Mouse (Mus musculus) intestine, embryonic 14.5 days (tissue): ENCODE data around the gene Hsd17b12. TPM values are rescaled to one million over a fixed set of nuclear protein-coding genes. Genes with fewer than 3 reads are reported as not detected.

Experiments used
- ATAC-seq: fragments of 200-750 bp; cut with Nextera tagmentation; replicated peaks from 2 replicates; pipeline ENCODE4 v1.8.0; 2017; ENCODE audit warnings: low read depth, moderate number of reproducible peaks, moderate TSS enrichment, moderate library complexity; ENCODE audit not compliant: low FRiP score, low TSS enrichment
- DNase-seq: peaks from one replicate; pipeline ENCODE4 v3.0.0-alpha.2; 2018; ENCODE audit warnings: low spot score
- H3K27ac ChIP-seq: fragments of 300-500 bp; sonication (generic); 2 replicates; pipeline ENCODE4 v1.5.1; 2014; ENCODE audit warnings: low read depth, mild to moderate bottlenecking, control low read depth
- H3K27me3 ChIP-seq: fragments of 300-500 bp; sonication (generic); replicated peaks from 2 replicates; pipeline ENCODE4 v1.6.1; 2014; ENCODE audit warnings: low read length, control low read depth; ENCODE audit not compliant: control insufficient read depth, insufficient read depth
- H3K36me3 ChIP-seq: fragments of 300-500 bp; sonication (generic); 2 replicates; pipeline ENCODE4 v1.6.1; 2014; ENCODE audit warnings: low read length, control low read depth; ENCODE audit not compliant: control insufficient read depth, insufficient read depth
- H3K4me1 ChIP-seq: fragments of 300-500 bp; sonication (generic); replicated peaks from 2 replicates; pipeline ENCODE4 v1.6.1; 2014; ENCODE audit warnings: low read length, control low read depth, mixed read lengths; ENCODE audit not compliant: control insufficient read depth, insufficient read depth
- H3K4me2 ChIP-seq: fragments of 300-500 bp; sonication (generic); 2 replicates; pipeline ENCODE4 v1.6.1; 2014; ENCODE audit warnings: low read length
- H3K4me3 ChIP-seq: fragments of 300-500 bp; sonication (generic); 2 replicates; pipeline ENCODE4 v1.5.1; 2014; ENCODE audit warnings: low read depth, low read length, control low read depth, mixed read lengths
- H3K9ac ChIP-seq: fragments of 300-500 bp; sonication (generic); 2 replicates; pipeline ENCODE4 v1.6.1; 2014; ENCODE audit warnings: mild to moderate bottlenecking, low read length
- H3K9me3 ChIP-seq: fragments of 300-500 bp; sonication (generic); 2 replicates; pipeline ENCODE4 v1.6.1; 2016; ENCODE audit warnings: low read length, control low read depth; ENCODE audit not compliant: control insufficient read depth
- WGBS: fragments of 180-500 bp; shearing (Covaris S2); extraction: QIAGEN DNeasy Blood & Tissue Kit; methylation state at CpG from one replicate; pipeline ENCODE4 v1.1.7; 2014; 5-methylcytosine and 5-hydroxymethylcytosine counted together
- polyA plus RNA-seq: library from polyadenylated mRNA; unstranded; fragments of >200 nt; fragmentation: Nextera tagmentation; extraction: Ambion mirVana; gene quantifications from 2 replicates; pipeline ENCODE4 v1.2.1, GENCODE M21; 2014

Hsd17b12 gene
- polyA plus RNA-seq, 1 experiment from 2014 or later = 141 TPM

GRCm38 (mm10) chr2:94136837-94137236, 20.9 kb downstream of the Hsd17b12 start:
- H3K4me3 ChIP-seq = no peak overlapping the region
- no peaks in the 10 kb centered on the region for H3K4me1 ChIP-seq
- no peak overlapping the region for H3K27ac ChIP-seq
- WGBS = 90% methylated on average over 3 of the region's 3 CpGs
- ATAC-seq (no peak), DNase-seq (no peak)
- H3K27me3 ChIP-seq = no peaks in the 10 kb centered on the region
- no peak overlapping the region for H3K9ac ChIP-seq
- H3K4me2 ChIP-seq = no peak overlapping the region
- no peaks in the 10 kb centered on the region for H3K36me3 ChIP-seq
- no peaks in the 10 kb centered on the region for H3K9me3 ChIP-seq

- Histone ChIP-seq H3K4me3 (no peak overlapping the region), H3K9ac (no peak overlapping the region), H3K27ac (no peak overlapping the region)
Measured at GRCm38 (mm10) chr2:94128496-94128895, 29.3 kb downstream of the Hsd17b12 start.

DNA sequence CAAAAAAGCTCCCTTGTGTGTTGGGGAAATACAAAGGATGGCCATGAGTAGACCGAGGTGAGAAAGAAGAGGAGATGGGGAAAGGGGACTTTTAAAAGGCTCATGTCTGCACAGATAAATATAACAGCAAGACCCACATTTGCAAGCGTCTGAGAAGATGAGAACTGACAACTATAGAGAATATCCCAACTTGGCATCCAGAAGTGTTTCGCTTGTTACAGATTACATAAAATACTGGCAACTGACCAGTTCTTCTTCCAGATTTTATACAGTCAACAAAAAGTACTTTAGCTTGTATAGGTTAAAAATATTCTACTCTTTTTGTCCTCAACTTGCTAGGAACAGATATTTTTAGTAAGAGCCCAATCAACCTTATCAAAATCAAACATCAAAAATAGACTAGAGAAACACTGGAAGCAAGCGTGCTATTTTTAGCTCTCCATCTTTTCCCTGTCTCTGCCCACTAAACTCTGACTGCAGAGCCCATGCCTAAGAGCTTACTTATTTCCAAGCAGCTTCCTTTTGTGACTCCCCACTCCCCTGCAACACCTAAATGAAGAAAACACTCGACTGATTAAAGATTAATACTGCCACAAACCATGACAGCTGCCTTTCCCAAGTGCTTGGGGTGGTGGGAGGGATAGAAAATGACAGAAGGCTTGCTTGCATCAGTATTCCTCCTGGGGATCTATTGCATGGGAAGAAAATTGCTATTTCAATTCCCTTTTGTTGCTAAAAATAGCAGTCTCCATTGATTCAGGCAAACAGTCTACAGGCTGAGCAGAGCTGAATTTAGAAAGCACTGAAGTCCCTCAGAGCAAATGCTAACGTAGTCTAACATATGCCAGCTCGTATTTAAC, 35.4 kb downstream of the Hsd17b12 start:
- DNase-seq (no peak), ATAC-seq (no peak)
- Histone ChIP-seq H3K4me2 (0 out of 2 replicates have a peak overlapping the region, but pooled peaks have one; percentile 18), H3K27me3 (no peaks in the 10 kb centered on the region), H3K36me3 (no peaks in the 10 kb centered on the region), H3K9ac (no peak overlapping the region), H3K4me3 (no peak overlapping the region), H3K4me1 (peaks cover 15% of the 10 kb centered on the region; the same call in 1 of the 2 replicates), H3K9me3 (no peaks in the 10 kb centered on the region), H3K27ac (peak overlapping the region; percentile 76)
- 51% methylated on average over 7 of the region's 7 CpGs for WGBS

More at GRCm38 (mm10) chr2:94128496-94128895, 29.3 kb downstream of the Hsd17b12 start:
- ATAC-seq = no peak
- 75% methylated on average over 3 of the region's 3 CpGs for WGBS
- Histone ChIP-seq H3K4me1 (0 out of 2 replicates have a peak, but pooled peaks cover 2% of the 10 kb centered on the region), H3K9me3 (no peaks in the 10 kb centered on the region), H3K36me3 (no peaks in the 10 kb centered on the region), H3K4me2 (no peak overlapping the region), H3K27me3 (no peaks in the 10 kb centered on the region)
- DNase-seq = no peak

DNA sequence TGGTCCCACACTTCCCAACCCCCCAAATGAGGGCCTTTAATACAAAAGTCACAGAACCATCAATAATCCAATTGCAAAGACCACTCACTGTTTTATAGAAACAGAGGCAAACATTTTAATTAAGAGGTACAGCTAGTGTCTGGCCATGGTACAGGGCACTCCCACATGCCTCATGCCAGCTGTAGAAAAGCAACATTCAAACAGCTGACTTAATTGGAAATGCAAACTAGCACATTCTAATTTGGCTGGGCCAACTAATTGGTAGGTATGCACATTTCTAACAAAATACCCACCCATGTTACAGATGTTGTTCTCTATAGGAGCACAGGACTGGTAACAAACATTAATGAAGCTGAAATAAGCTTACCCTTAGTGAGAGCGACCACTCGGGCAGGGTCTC, 54.0 kb downstream of the Hsd17b12 start:
- Histone ChIP-seq H3K4me2 (no peak overlapping the region), H3K27me3 (no peaks in the 10 kb centered on the region)
- WGBS = 98% methylated on average over 2 of the region's 2 CpGs

DNA sequence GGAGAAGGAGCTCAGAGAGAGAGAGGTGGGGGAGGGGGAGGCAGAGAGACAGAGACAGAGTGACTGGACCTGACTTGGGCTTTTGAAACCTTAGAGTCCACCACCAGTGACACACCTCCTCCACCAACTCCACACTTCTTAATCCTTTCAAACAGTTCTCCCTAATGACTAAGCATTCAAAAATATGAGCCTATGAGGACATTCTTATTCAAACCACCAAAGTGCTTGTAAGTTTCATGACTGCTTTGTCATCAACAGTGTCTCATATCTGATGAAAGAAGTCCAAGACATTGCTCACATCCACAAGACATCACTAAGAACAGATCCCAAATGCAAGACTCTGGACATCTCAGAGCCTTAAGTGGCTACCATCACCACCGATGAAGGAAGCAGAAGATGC, 67.9 kb downstream of the Hsd17b12 start:
- WGBS = 92% methylated on average over 1 of the region's 1 CpGs
- Histone ChIP-seq H3K4me2 (no peak overlapping the region), H3K36me3 (no peaks in the 10 kb centered on the region), H3K4me3 (no peak overlapping the region), H3K27me3 (no peaks in the 10 kb centered on the region), H3K27ac (no peak overlapping the region), H3K4me1 (no peaks in the 10 kb centered on the region), H3K9ac (no peak overlapping the region), H3K9me3 (no peaks in the 10 kb centered on the region)
- no peak for ATAC-seq
- no peak for DNase-seq

More for the DNA sequence above, 54.0 kb downstream of the Hsd17b12 start:
- DNase-seq (no peak), ATAC-seq (no peak)
- H3K27ac ChIP-seq = no peak overlapping the region
- no peaks in the 10 kb centered on the region for H3K9me3 ChIP-seq
- H3K4me1 ChIP-seq = no peaks in the 10 kb centered on the region
- no peak overlapping the region for H3K9ac ChIP-seq
- no peaks in the 10 kb centered on the region for H3K36me3 ChIP-seq
- H3K4me3 ChIP-seq = no peak overlapping the region

DNA sequence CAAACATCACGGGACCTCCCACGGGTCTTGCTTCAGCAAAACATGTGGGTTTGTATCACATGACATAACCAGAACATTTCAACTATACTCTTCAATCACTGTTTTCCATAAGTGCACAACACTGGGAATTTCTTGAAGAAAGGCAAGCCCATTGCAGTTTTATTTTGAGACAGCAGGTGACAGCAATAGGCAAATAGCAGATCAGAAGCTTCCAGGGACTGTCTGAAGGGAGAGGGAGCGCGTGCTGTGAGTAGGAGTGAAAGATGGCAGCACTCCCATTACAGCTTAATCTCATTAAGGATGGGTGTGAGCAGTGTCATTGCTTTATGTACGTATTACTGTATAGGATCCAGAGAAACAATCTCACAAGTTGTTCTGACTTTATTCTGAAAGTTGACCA, 88.3 kb downstream of the Hsd17b12 start:
- no peak overlapping the region for H3K9ac ChIP-seq
- no peaks in the 10 kb centered on the region for H3K4me1 ChIP-seq
- no peaks in the 10 kb centered on the region for H3K27me3 ChIP-seq
- no peaks in the 10 kb centered on the region for H3K9me3 ChIP-seq
- H3K4me2 ChIP-seq = no peak overlapping the region
- WGBS = 85% methylated on average over 5 of the region's 5 CpGs
- no peak for ATAC-seq
- no peak overlapping the region for H3K27ac ChIP-seq
- H3K4me3 ChIP-seq = no peak overlapping the region
- no peaks in the 10 kb centered on the region for H3K36me3 ChIP-seq
- no peak for DNase-seq

GRCm38 (mm10) chr2:94066540-94067135, 91.1 kb downstream of the Hsd17b12 start:
- H3K9me3 ChIP-seq = no peaks in the 10 kb centered on the region
- DNase-seq (no peak), ATAC-seq (no peak)
- H3K9ac ChIP-seq = no peak overlapping the region
- no peak overlapping the region for H3K4me3 ChIP-seq
- no peak overlapping the region for H3K4me2 ChIP-seq
- no peaks in the 10 kb centered on the region for H3K4me1 ChIP-seq
- no peaks in the 10 kb centered on the region for H3K27me3 ChIP-seq
- no peak overlapping the region for H3K27ac ChIP-seq
- 90% methylated on average over 5 of the region's 5 CpGs for WGBS
- no peaks in the 10 kb centered on the region for H3K36me3 ChIP-seq

GRCm38 (mm10) chr2:94066120-94066519, 91.6 kb downstream of the Hsd17b12 start:
- WGBS = 62% methylated on average over 7 of the region's 7 CpGs
- ATAC-seq = no peak

More at GRCm38 (mm10) chr2:94066120-94066519, 91.6 kb downstream of the Hsd17b12 start:
- H3K27me3 ChIP-seq = no peaks in the 10 kb centered on the region
- H3K27ac ChIP-seq = no peak overlapping the region
- no peaks in the 10 kb centered on the region for H3K9me3 ChIP-seq
- no peak overlapping the region for H3K4me2 ChIP-seq
- no peaks in the 10 kb centered on the region for H3K4me1 ChIP-seq
- no peak overlapping the region for H3K9ac ChIP-seq
- no peak for DNase-seq
- no peak overlapping the region for H3K4me3 ChIP-seq
- no peaks in the 10 kb centered on the region for H3K36me3 ChIP-seq
